Mouse (Mus musculus): ENCODE results near the gene Ldlrad3.

The Ldlrad3 gene

DNA sequence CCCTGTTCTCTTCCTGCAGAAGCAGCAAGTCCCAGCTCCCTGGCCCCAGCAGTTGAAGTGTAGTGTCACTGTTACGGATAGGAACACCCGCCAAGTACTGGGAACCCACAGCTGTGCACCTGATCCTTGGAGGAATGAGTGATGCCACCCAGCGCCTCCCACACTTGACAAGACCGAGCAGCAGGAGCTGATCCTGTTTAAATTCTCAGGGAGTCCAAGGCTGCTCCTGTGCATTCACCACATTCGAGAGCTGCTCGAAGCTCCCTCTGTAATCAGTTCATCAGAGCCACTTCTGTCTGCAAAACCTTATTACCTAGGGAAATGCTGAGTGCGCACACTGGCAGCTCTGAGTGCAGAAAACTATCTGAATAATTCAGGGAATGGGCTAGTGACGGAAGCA lies 225.5 kb downstream of the Ldlrad3 start:
- DNase-seq (ENCODE audit: low spot score), result no peak

DNA sequence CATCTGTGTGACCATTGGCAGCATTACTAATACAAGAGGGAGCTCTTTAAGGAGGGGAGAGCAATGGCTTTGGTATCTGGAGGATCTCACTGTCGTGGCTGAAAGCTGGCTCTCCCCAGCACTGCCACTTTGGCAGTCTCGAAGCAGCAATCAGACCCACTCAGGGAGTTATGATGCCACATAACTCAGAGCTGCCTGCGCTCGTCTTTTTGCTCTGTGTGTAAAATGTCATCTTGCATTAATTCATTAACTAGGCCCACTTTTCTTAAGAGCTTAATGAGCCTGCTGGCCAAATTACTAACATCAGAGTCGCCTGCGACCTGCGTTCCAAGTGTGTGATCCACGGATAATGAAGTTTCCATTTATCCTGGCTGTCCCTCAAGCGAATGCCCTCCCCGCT lies 230.1 kb downstream of the Ldlrad3 start:
- peak; percentile 54 for DNase-seq (ENCODE audit: low spot score)

DNA sequence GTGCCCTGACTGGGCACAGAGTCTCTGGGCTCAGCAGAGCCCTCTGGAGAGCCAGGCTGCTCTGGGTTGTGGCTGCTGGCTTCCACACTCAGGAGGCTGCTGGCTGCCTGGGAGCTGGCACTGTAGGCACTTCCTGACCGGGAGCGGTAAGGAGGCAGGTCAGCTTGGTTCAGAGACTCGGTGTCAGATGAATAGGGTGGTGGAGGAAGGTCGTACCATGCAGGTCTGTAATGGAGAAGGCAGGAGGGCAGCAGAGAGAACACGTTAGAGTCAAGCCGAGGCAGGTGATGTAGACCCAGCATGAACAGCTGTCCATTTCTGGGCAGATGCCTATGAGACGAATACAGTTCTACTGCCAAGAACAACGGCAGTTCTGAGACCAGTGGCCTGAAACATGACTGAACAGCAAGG lies 233.2 kb downstream of the Ldlrad3 start:
- DNase-seq (ENCODE audit: low spot score), result no peak

DNA sequence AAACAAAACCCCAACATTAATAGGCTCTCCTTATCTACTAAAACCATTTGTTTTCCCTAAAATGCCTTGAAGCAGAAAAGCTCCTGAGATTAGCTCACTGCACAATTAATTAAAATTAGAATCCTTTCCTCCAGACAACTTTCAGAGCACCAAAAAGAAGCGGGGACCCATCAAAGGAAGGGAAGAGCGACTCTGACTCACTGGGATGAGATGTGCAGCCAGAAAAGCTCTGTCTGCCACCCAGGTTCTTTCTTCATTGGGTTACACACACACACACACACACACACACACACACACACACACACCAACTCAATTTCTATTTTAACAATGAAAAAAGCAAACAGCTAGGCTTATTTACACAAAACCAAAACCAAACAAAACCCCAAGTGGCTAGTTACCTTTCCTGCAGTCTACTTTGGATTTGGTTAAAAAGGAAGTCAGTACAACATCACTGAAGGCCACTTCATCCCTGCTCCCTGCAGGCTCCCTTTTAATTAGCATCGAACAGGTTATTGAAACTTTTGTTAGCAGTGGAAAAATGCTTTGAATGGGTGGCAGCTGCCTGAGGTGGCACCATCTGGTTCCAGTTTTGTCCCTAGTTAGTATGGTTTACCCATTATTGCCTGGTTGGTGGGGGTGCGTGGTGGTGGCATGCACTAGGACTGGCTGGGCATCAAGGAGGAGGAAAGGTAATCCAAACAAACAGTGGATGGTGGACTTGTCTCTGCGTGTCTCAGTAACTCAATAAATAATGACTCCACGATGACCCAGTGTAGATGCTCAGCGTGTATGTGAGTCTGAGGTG lies 235.3 kb downstream of the Ldlrad3 start:
- DNase-seq (ENCODE audit: low spot score), result no peak

DNA sequence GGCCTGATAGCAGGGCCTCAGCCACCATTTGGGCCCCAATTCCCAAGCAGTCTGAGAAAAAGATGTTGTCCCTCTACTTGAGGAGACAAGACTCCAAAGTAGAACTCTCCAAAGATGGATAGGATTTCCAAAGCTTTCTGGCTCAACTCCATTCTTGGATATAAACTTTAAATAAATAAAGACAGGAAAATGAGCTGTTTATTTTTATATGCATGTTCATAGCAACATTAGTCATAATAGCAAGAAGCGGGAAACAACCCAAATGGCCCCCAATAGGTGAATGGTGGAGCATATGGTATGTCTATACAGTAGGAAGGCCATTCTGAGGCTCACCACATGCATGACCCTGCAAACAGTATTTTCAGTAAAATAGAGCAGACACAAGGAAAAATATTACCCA lies 251.2 kb downstream of the Ldlrad3 start:
- DNase-seq (ENCODE audit: low spot score), result no peak

DNA sequence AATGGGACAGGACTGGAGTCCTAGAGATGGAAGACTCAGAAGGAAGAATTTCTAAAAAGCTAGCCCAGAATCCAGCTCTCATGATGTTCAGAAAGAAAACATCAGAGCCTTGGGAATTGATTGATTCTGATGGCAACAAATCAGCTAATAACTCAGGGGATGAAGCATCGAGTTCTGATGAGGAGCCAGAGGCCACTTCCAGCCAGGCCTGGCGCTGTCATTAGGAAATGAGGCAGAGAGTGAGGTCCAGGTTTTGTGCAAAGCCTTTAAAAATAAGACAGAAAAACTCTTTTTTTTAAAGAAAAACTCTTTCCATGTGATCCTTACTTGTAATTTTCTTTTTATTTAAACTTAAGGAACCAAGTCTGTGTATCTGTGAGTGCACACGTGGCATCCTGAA lies 252.9 kb downstream of the Ldlrad3 start:
- no peak for DNase-seq (ENCODE audit: low spot score)

DNA sequence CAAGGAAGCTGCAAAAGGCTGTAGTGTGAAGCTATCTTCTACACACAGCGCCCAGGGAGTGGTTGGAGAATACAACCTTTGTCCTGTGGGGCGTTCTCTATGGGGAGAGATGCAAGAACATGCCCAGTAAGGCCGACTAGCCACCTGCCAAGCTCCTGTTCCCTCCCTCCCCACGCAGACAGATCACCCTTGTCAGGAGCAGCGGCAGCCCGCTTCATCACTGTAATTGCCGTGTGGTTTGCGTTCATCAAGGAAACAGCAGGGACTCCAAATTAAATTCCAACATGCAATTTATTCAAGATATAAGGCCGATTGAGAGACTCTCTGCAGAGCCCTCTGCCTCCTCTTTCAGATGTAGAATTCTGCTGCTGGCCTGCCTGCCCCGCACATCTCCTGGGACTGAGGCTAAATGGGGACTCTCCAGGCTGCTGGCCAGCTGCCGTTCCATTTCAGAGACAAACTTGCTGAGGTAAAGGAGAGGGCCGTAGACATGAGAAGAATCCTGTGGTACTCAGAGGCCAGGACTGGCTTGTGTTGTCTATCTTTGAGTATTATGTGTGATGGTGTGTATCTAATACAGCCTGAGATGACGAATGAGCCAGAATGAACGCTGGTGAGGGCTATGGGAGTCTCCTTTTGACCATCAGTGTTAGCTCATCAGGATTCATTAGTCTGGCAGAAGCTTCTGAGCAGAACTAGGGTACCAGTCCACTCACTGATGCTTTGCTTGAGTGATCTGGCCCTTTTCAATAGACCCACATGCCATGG lies 253.8 kb downstream of the Ldlrad3 start:
- peak; percentile 60 for DNase-seq (ENCODE audit: low spot score)

DNA sequence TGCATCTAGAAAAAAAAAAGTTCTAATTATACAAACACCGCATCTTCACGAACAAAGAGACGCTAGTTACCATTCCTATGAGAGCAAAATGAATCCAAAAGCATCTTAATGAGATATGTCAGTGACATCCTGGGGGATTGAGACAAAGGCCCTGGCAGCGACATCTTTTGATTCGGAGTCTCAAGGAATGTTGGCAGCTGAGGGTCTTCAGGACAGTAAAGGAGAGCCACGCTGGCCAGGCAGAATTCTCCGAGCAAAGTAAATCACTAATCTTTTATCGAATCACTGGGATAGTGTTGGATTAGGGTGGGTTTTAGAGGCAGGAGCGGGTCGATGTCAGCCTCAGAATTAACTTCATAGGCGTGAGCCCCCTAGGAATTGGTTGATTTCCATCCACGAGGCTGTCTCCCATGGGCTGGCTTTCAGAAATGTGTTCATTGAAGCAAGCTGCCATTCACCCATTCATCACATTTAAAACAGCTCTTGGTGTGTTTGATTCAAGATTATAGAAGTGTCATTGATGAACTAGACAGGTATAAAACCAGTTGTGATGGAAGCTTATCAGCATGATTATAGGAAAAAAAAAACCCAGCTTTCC lies 260.5 kb downstream of the Ldlrad3 start:
- DNase-seq (ENCODE audit: low spot score), result no peak

DNA sequence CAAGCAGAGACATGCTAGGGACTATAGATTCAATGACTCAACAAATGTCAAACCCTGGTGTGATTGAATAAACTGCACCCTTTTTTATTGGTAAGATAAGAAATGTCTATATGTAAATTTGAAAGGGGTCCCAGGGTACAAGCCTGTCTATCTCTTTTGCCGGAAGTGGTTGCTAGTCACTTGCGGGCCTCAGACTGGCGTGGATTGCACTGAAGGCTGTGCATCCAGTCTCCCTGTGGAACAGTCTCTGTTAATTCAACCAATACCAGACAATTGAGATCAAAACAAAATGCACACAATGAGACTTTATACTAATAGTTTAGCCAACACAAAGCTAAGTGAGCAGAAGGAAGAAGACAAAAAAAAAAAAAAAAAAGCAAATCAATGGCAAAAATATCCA lies 261.0 kb downstream of the Ldlrad3 start:
- DNase-seq (ENCODE audit: low spot score), result no peak

DNA sequence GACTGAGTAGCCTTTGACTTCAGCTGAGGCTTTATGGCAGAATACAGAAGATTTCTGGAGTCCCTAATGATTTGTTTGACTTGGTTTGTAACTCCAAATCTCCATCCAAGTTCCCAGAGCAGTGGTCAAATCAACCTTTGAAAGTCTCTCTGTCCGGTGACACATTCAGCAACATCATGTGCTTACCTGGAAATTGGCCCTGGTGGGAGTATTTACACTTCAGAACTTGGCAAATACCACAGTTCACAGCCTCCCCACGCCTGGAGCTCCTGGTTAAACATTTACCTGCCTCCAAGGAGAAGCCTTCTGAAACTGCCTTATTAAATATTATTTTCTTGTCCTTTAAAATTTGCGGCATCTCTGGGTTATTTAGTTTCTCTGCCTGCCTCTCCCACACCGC lies 263.0 kb downstream of the Ldlrad3 start:
- no peak for DNase-seq (ENCODE audit: low spot score)

DNA sequence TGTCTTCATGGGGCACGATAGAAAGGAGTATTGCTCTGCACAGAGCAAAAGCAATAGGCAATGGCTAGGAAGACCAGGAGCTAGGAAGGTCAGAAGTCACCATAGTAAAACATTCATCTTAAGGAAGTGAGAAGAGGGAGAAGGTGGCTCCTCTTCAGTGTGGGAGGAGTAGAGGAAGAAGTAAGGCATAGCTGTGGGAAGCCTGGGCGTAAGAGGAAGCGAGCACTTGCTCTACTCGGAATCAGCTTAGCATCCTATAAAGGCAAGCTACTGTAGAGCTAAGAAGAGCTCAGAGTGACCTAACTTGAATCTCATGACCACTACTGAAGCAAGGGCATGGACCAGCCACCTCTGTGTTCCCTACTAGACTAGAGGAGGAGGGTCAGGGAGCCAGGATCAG lies 263.9 kb downstream of the Ldlrad3 start:
- DNase-seq (ENCODE audit: low spot score), result no peak

DNA sequence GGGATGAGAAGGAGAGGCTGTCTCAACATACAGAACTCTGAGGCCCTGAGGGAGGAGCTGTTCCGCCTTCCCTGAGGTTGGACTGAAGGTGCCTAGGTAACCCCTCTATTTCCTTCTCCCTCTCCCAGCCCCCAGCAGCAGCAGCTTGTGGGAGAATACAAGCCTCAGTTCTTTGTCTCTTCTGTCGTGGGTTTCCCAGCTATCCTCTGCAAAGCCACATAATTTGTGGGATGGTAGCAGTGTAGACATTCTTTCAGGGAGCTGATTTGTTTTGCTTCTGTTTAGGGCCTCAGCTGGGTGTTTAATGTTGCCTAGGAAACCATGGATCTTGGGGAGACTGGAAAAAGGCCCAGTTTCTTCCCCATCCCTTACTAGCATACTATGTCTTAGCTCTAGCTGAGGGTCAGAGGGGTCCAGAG lies 266.0 kb downstream of the Ldlrad3 start:
- DNase-seq (ENCODE audit: low spot score), result no peak

DNA sequence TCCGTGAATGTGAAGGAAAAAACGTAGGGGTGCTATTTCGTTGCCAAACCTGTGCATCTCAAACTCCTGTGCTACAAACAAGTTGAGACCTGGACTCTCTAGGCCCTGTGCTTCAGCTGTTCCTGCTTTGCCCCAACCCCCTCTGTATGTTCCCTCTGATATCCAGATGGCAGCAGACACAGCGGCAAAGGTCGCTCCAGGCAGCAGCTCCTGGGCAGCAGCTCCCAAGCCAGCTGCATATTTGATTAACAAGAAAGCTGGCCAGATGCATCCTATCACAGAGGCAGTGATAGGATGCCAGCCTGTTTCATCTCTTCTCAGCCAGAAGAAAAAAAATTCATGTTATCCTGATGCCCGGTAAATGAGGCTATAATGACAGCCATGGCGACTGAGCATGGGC lies 267.7 kb downstream of the Ldlrad3 start:
- peak; percentile 64 for DNase-seq (ENCODE audit: low spot score)

DNA sequence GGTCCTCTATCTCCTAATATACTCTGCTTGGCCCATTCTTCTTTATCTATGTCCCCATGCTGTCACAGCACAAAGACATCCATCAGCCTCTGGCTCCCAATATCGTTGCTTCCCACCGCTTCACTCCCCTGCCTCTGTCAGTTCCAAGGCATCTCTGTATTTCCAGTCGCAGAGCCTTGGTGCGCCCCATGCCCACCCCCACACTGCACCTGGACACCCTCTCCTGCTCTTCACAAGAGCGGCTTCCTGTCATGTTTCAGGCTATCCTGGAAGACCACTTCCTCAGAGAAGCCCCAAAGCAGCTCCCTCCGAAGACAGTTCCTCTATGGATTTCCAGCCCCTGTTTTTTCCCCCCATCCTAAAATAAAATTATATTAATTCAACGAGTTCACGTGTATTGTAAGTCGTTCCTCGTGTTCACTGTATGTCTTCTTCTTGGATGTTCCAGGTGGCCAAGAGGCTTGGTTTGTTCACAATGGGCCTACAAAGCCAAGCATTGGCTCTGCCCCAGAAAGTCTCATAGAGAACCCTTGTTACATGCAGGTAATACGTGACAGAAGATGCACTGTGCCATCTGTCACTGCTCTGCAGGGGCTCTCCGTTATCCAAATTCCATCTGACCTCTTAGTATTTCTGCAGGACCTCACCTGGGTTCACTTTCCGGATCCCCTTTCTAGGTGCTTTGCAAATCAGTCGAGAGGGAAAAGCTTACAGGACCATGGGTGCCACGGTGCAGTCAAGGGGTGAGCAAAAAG lies 276.7 kb downstream of the Ldlrad3 start:
- DNase-seq (ENCODE audit: low spot score), result no peak

DNA sequence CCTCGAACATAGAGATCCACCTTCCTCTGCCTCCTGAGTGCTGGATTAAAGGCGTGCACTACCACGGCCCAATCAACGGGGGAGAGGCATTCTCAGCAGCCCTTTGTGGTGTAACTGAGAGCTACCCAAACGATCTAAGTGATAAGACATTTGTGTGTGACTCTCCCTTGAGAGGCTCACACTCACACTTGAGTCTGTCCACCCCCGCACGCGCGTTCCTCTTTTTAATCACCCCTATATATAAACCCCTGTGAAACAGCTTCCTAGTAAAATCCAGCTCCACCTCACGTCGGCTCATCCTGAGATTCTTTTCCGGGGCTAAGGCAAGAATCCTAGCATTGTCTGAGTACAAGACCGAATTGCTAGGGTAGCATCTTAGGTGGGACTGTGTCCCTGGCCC lies 277.4 kb downstream of the Ldlrad3 start:
- DNase-seq (ENCODE audit: low spot score), result no peak

DNA sequence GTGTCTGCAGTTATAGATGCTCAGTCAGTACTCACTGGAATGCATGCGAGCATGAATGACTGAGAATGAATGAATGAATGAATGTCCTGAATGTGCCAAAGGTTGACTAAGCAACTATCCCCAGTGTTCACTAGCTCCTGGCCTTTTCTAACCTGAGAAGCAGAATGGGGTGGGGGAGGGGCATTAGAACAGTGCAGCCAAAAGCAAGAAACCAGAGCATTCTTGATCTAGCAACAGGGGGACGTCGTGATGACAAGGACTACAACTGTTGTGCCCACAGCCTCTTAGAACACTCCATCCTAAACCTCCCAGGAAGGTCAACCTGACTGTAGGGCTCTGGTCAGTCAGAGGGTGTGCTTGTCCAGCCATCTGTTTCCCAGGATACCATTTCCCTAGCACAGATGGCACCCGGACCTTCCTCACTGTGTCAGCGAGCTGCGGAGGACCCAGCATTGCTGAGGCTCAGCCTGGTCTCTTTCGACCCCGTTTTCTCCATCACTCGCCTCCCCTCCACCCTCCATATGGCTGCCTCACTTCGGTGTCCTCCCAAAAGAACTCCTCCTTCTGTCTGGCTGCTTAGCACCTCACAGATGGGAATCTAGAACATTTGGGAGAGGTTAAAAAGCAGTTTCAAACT lies 278.7 kb downstream of the Ldlrad3 start:
- DNase-seq (ENCODE audit: low spot score), result no peak

DNA sequence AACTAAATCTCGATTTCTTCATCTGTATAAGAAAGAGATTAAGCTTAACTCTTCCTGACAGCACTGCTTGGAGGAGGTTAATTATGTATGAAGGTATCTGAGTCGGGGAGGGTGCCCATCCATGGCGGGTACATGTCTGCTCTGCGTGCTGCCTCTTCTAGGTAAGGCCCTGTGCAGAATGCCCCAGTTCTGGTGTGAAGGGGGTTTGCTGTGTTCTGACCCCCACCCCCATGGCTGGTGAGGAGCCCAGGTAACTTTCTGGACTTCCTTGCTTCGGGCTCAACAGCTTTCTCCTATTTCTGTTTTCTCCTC lies 279.9 kb downstream of the Ldlrad3 start:
- DNase-seq (ENCODE audit: low spot score), result no peak

DNA sequence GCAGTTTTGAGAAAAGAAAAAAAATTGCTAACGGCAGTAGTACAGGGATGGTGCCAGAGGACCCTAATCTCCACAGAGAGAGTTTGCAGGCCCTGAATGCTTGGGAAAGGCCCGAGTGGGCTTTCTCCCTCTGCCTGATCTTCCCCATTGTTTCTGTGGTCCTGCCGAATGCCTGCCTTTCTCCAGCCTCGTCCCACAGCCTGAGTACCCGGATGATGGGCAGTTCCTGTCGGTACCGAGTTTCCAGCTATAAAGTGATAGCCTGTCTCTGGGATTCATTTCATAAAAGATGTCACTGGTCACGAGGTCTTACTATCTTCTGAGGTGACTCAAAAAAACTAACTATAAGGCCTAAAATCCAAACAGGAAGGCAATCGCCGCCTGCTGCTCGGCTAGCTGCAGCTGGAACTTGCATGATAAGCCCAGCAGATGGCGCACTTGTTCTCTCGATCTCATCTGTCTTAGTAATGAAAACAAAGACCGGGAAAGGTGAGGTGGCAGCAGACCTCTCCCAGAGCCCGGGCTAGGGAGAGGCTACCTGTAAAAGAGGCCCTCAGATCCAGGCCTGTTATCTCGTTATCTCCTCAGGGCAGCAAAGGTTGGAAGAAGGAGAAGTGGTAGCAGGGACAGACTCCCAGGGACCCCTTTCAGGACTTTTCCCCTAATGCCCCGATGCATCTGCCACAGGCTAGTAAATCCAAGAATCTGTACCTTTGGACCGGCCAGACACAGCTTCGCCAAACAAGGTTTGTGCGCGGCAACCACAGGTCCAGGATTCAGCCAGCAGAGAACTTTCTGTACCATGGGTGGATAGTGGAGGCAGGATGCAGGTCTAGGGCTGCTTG lies 280.4 kb downstream of the Ldlrad3 start:
- DNase-seq (ENCODE audit: low spot score), result peak; percentile 87

DNA sequence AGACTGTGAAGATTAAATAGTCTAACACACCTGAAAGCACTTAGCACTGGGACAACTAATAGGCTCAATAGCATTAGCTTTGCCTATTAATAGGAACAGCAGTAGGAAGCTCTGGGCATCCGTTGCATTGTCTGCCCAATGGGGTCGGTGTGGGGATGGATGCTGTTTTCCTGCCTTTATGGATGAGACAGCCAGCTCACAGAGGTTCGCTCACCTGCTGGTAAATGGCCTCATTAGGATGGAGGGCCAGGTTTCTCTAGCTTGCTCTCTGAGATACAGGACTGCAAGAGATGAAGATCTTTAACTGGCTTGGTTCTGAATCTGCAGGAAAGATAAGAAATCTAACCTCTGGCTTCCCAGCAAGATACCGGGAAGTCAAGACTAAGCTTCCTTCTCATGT lies 284.0 kb downstream of the Ldlrad3 start:
- DNase-seq (ENCODE audit: low spot score), result no peak

All from MN1 (cell line).